Mouse (Mus musculus) small intestine, adult 2 months (tissue): ENCODE results near the gene Fblim1. TPM values are rescaled to one million over a fixed set of nuclear protein-coding genes. Genes with fewer than 3 reads are reported as not detected.

Experiments used
- H3K27ac ChIP-seq: fragments of 200-500 bp; 2 replicates; pipeline ENCODE4 v1.5.1; 2012; ENCODE audit warnings: low read depth, low read length, control low read depth, inconsistent platforms; ENCODE audit not compliant: insufficient read depth
- H3K27me3 ChIP-seq: fragments of 200-500 bp; 2 replicates; pipeline ENCODE4 v1.6.1; 2012; ENCODE audit warnings: mild to moderate bottlenecking, moderate library complexity, low read length, inconsistent platforms; ENCODE audit not compliant: control insufficient read depth, insufficient read depth
- H3K36me3 ChIP-seq: fragments of 200-500 bp; 2 replicates; pipeline ENCODE4 v1.6.1; 2012; ENCODE audit warnings: mild to moderate bottlenecking, low read length, control low read depth, inconsistent platforms; ENCODE audit not compliant: control insufficient read depth, insufficient read depth
- H3K4me1 ChIP-seq: fragments of 200-500 bp; 2 replicates; pipeline ENCODE4 v1.6.1; 2012; ENCODE audit warnings: low read length, inconsistent platforms, mixed read lengths; ENCODE audit not compliant: control insufficient read depth, insufficient read depth, insufficient read length
- H3K4me3 ChIP-seq: fragments of 200-500 bp; 2 replicates; pipeline ENCODE4 v1.5.1; 2012; ENCODE audit warnings: low read depth, mild to moderate bottlenecking, control low read depth, inconsistent platforms, low read length, moderate library complexity
- CTCF ChIP-seq: fragments of 200-500 bp; IDR thresholded peaks from 2 replicates; pipeline ENCODE4 v1.5.1; 2012; ENCODE audit warnings: low read depth, mild to moderate bottlenecking, control low read depth, inconsistent platforms, low read length, moderate library complexity, mixed read lengths; ENCODE audit not compliant: insufficient replicate concordance, insufficient read length; ENCODE audit errors: extremely low read depth
- POLR2A ChIP-seq: fragments of 200-500 bp; IDR thresholded peaks from 2 replicates; pipeline ENCODE4 v1.6.1; 2012; ENCODE audit warnings: low read depth, mild to moderate bottlenecking, control low read depth, inconsistent platforms, low read length, moderate library complexity
- WGBS: fragments of 180-500 bp; shearing (Covaris S2); methylation state at CpG from one replicate; pipeline ENCODE4 v1.1.7; 2018; 5-methylcytosine and 5-hydroxymethylcytosine counted together
- polyA plus RNA-seq: library from polyadenylated mRNA; depleted of rRNA; stranded (reverse); fragments of >200 nt; gene quantifications from 2 replicates; pipeline ENCODE4 v1.2.3, GENCODE M21; 2012; rRNA removed

The Fblim1 gene
- 55.3 and 108 TPM in 2 replicates for polyA plus RNA-seq

DNA sequence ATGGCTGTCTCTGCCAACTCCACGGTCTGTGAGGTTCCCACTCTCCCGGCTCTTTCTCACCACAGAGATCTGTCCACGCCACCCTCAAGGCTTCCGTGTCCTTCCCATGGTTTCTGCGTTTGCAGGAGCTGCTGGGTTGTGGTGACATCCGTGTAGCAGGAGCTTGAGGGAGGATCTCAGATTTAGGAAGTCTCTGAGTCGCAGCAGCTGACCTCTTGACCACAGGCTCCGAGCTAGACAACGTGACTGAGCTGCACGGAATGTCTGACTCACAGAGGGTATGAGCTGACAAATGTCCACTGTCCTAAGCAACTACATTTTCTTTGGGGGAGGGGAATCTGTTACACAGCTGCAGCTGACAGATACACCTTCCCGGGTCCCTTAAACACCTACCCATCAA lies at the start of gene Fblim1:
Fblim1 (minus strand) TSS at position 236 of the 400 bp plus-strand sequence.
- TF ChIP-seq CTCF (no peak), POLR2A (no peak; the same call in 1 of the 2 replicates)
- H3K4me3 ChIP-seq: peak within 1 kb of the TSS; percentile 38
- H3K4me1 ChIP-seq: peaks cover 7% of the 10 kb centered on the region
- H3K27me3 ChIP-seq: no peaks in the 10 kb centered on the region
- 86% methylated on average over 11 of the region's 11 CpGs for WGBS
- no peaks in the 10 kb centered on the region for H3K36me3 ChIP-seq
- peak within 1 kb of the TSS; percentile 62 for H3K27ac ChIP-seq

DNA sequence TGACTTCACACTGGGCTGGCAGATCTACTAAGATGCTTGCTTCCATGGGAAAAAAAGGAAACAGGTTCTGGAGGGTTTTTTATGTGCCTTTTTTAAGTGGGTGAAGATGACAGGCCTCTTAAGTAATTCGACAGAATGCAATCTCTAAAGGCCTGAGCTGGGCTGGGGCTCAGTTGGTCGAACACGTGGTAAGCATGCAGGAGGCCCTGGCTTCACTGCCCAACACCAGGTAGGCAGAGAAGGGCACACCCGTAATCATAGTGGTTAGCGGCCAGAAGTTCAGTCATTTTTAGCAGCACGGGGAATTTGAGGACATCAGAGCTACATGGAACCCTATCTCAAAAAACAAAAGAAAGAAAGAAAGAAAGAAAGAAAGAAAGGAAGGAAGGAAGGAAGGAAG lies 48.6 kb upstream of the Fblim1 start:
- no peaks in the 10 kb centered on the region for H3K4me1 ChIP-seq
- H3K27me3 ChIP-seq: no peaks in the 10 kb centered on the region
- no peak overlapping the region for H3K27ac ChIP-seq
- peaks cover 5% of the 10 kb centered on the region; the same call in 1 of the 2 replicates for H3K36me3 ChIP-seq
- no peak for TF ChIP-seq CTCF
- TF ChIP-seq POLR2A: no peak
- no peak overlapping the region for H3K4me3 ChIP-seq
- 88% methylated on average over 6 of the region's 6 CpGs for WGBS

DNA sequence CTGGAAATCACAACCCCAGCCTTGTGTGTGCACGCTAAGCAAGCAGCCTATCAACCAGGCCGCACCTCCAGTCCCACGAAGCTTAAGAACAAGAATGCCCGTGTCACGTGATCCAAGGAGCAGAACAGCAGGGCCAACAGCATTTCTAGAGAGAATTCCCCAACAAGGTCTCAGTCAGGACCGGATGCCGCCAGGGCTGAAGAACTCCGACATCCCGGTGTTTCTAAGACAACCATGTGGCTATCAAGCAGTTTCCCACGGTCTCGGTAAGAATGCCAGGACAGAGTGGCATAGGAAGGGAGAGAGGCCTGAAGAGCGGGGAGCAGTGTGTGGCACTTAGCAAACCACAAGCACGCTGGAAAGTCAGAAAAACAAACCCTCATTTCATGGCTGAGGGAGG lies 47.9 kb upstream of the Fblim1 start:
- Histone ChIP-seq H3K27ac (no peak overlapping the region), H3K27me3 (no peaks in the 10 kb centered on the region), H3K4me1 (no peaks in the 10 kb centered on the region), H3K4me3 (no peak overlapping the region), H3K36me3 (peaks cover 4% of the 10 kb centered on the region; the same call in 1 of the 2 replicates)
- 95% methylated on average over 13 of the region's 13 CpGs for WGBS
- TF ChIP-seq POLR2A: no peak
- no peak for TF ChIP-seq CTCF

DNA sequence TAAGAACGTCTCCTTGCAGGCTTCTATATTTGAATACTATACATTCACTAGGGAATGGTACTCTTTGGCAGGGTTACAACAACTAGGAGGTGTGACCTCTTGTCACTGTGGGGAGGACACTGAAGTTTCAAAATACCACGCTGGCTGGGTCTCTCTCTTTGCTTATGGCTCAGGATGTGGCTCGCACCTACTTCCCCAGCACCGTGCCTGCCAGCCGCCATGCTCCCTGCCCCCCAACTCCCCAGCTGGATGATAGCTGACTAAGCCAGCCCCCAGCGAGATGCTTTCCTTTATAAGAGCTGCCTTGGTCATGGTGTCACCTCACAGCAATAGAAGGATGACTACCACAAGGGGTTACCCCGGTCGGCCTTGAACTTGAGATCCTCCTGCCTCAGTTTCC lies 47.1 kb upstream of the Fblim1 start:
- TF ChIP-seq POLR2A (no peak), CTCF (no peak)
- Histone ChIP-seq H3K27ac (no peak overlapping the region), H3K27me3 (no peaks in the 10 kb centered on the region), H3K4me3 (no peak overlapping the region), H3K36me3 (peaks cover 4% of the 10 kb centered on the region; the same call in 1 of the 2 replicates), H3K4me1 (no peaks in the 10 kb centered on the region)
- 87% methylated on average over 8 of the region's 8 CpGs for WGBS

DNA sequence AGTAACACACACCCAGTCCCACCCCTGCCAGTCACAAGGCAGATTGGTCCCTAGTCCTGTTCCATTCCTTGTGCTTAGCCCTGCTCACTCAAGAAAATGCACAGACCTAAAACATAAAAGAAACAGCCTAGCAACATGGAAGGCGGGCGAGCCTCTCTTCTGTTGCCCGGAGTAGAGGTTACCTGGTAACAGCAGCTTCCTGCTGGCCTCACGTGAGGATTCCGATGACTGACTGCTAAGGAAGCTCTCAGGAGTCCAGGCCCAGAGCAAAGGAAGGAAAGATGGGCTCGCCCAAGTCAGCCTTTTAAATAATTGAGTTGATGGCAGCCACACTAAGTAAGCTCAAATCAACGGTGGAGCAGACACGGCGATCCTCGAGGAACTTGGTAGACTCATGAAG lies 46.0 kb upstream of the Fblim1 start:
- 92% methylated on average over 10 of the region's 10 CpGs for WGBS
- Histone ChIP-seq H3K4me3 (no peak overlapping the region), H3K27ac (no peak overlapping the region), H3K36me3 (peaks cover 4% of the 10 kb centered on the region; the same call in 1 of the 2 replicates), H3K27me3 (no peaks in the 10 kb centered on the region), H3K4me1 (no peaks in the 10 kb centered on the region)
- no peak for TF ChIP-seq CTCF
- no peak for TF ChIP-seq POLR2A

DNA sequence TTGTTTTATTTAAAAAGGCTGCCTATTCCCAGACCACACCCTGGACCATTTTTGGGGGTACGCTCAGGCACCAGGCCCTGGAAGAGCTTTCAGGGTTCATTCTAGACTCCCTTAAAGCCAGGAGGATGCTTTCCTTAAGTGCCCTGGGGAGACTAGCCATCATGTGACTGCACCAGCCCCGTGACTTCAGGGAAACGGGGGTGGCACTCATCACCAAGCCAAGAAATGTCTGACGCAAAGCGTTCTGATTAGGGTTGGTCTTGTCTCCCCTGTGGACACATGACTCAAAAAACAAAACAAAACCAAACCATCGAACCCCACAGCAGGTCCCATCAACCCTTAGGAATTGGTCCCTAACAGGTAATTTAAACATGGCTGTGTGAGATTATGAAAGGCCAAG lies 45.4 kb upstream of the Fblim1 start:
- H3K4me3 ChIP-seq: no peak overlapping the region
- no peaks in the 10 kb centered on the region for H3K4me1 ChIP-seq
- peaks cover 4% of the 10 kb centered on the region; the same call in 1 of the 2 replicates for H3K36me3 ChIP-seq
- TF ChIP-seq CTCF (no peak), POLR2A (no peak)
- no peak overlapping the region for H3K27ac ChIP-seq
- whole genome bisulfite sequencing: 90% methylated on average over 6 of the region's 6 CpGs
- no peaks in the 10 kb centered on the region for H3K27me3 ChIP-seq

DNA sequence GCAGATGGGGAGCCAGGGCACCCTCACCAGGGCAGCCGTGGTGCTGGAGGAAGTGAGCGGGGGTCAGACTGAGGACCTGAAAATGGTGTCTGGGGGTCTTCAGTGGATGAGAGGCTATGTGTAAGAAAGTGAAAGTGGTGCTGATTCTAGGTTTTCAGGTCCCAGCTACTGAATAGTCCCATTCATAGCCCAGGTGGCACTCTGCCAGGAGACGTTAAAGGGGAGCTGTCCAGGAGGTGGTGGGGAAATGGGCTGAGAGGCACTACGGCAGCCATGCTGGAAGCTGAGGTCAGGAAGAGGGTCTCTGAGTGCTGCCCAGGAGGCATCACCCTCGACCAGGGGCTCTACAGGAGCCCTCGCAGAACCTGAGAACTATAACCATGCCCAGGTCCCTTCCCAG lies 43.3 kb upstream of the Fblim1 start:
- TF ChIP-seq POLR2A (no peak), CTCF (no peak)
- no peaks in the 10 kb centered on the region for H3K27me3 ChIP-seq
- 54% methylated on average over 6 of the region's 6 CpGs for WGBS
- no peaks in the 10 kb centered on the region for H3K4me1 ChIP-seq
- H3K27ac ChIP-seq: no peak overlapping the region
- peaks cover 4% of the 10 kb centered on the region; the same call in 1 of the 2 replicates for H3K36me3 ChIP-seq
- H3K4me3 ChIP-seq: no peak overlapping the region
